Mouse (Mus musculus): ENCODE measurements around the gene Ccm2. TPM values are rescaled to one million over a fixed set of nuclear protein-coding genes. Genes with fewer than 3 reads are reported as not detected.
"Not testable (repeated sequence)": the region's sequence is repeated elsewhere in the genome, so short reads cannot be mapped to it uniquely, and the experiment has no call there.

Gene Ccm2
- 148 to 199 TPM (median 172 TPM) in 3 replicates for total RNA-seq (2017)

GRCm38 (mm10) chr11:6546205-6547013 is at the start of gene Ccm2:
Gene Ccm2, plus strand, starts transcription at chr11:6546887.
- ATAC-seq (replicated peaks; ENCODE audit: insufficient number of reproducible peaks, low FRiP score, low TSS enrichment, poor library complexity, severe bottlenecking), result peak; percentile 75

DNA sequence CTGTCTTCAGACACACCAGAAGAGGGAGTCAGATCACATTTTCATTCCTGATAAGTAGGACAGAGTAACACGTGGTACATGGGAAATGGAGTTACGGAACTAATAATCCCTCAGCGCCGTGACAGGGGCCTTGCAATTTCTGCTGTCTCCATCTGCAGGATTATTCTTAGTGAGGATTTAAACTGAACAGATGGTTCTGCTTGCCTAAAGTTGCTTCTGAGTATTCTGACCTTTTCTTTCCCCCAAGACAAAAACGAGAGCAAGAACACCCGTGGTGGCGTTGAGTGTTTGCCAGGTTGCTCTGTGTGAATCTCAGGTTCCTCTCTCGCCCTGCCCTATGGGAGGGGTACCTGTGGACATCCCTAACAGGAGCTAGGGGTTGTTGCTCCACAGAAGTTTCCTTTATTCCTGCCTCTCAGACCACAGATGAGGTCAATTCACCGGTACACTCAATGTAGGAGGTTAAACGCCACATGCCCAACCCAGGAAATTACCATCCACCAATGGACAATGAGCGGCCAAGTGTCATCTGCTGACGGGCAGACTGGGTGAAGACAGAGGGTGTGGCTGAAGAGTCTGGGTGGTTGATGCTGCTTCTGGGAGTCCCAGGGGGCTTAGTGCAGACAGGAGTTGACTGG is 49.3 kb upstream of the Ccm2 start:
- peak; percentile 92 for ATAC-seq (replicated peaks; ENCODE audit: insufficient number of reproducible peaks, low FRiP score, low TSS enrichment, poor library complexity, severe bottlenecking)

GRCm38 (mm10) chr11:6502506-6502905 is 44.2 kb upstream of the Ccm2 start:
- no peak for ATAC-seq (replicated peaks; ENCODE audit: insufficient number of reproducible peaks, low FRiP score, low TSS enrichment, poor library complexity, severe bottlenecking)

DNA sequence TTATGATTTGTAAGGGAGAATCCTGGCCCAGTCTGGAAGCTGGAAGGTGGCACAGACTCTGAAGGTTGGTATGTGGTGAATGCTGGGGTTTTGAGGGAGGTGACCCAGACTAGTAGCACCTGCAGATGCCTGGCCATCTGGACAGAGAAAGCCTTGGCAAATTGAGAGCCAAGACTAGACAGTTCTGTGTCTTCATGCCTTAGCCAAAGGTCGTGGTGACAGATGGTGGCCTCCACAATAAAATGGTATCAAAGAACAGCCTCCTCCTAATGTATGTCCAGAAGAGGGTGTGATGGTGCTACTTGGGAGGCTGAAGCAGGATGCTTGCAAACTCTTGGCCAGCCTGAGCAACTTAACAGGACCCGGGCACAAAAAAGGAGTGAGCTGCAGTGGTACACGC is 42.5 kb upstream of the Ccm2 start:
- ATAC-seq (replicated peaks; ENCODE audit: insufficient number of reproducible peaks, low FRiP score, low TSS enrichment, poor library complexity, severe bottlenecking), result no peak

DNA sequence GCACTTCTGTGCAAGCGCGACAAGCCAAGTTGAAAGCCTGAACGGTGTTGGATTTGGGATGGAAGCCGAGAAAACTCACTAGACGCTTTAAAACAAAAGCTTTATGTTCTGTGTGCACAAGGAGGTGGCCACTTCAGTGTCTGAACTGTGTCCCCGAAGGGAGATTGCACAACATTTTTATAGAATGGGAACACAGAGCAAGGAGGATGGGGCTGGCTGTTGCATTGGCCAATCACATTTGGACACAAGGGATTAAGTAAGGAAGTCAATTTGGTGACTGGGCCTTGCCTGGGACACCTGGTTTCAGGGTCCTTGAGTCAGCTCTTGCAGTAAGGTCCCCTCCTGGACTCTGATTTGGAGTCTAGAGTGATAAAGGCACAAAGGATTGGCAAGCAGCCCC is 42.0 kb upstream of the Ccm2 start:
- ATAC-seq (replicated peaks; ENCODE audit: insufficient number of reproducible peaks, low FRiP score, low TSS enrichment, poor library complexity, severe bottlenecking), result peak; percentile 27; the same call in 1 of the 2 replicates

DNA sequence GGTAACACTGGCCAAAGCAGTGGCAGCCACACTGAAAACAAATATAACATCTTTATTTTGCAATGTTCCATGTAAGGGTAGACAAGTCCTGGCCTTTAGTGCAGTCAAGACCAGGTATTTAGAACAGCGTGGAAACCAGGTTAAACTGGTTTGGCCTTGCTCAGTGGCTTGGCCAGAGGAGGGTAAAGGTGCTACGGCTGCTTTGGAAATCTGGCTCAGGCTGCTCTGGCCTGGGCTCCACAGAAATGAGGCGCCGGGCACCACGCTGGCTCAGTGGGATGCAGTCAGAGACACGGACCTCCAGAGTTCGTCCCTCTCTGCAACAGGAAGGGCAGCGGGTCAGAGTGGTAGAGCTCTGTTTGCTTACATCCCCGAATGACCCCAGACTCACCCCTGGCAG is 40.2 kb upstream of the Ccm2 start:
- no peak for ATAC-seq (replicated peaks; ENCODE audit: insufficient number of reproducible peaks, low FRiP score, low TSS enrichment, poor library complexity, severe bottlenecking)

DNA sequence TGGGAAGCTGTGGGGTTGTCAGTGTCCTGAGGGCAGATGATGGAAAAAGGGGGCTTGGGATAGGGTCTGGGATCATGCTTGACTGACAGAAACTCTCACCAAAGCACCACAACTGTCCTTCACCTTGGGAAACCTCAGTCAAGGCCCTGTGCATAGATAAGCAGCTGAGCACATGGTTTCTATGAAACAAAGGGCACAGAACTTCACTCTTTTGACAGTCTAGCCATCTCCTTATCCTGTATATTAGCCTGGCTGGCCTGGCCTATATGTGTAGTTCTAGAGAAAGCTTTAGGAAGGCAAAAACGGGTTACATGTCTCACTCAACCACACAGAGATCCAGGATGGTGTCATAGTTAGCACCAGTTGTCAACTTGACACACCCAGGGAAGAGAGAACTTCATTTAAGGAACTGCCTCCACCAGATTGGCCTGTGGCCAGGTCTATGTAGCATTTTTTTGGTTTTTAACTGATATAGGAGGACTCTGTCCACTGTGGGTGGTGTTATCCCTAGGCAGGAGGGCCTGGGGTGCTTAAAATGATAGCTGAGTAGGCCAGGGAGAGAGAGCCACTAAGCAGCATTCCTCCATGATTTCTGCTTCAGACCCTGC is 38.3 kb upstream of the Ccm2 start:
- ATAC-seq (replicated peaks; ENCODE audit: insufficient number of reproducible peaks, low FRiP score, low TSS enrichment, poor library complexity, severe bottlenecking), result peak; percentile 52

- ATAC-seq (replicated peaks; ENCODE audit: insufficient number of reproducible peaks, low FRiP score, low TSS enrichment, poor library complexity, severe bottlenecking), result no peak
Measured at GRCm38 (mm10) chr11:6514837-6515236, 31.9 kb upstream of the Ccm2 start.

GRCm38 (mm10) chr11:6519491-6520033 is 27.1 kb upstream of the Ccm2 start:
- ATAC-seq (replicated peaks; ENCODE audit: insufficient number of reproducible peaks, low FRiP score, low TSS enrichment, poor library complexity, severe bottlenecking), result peak; percentile 54

DNA sequence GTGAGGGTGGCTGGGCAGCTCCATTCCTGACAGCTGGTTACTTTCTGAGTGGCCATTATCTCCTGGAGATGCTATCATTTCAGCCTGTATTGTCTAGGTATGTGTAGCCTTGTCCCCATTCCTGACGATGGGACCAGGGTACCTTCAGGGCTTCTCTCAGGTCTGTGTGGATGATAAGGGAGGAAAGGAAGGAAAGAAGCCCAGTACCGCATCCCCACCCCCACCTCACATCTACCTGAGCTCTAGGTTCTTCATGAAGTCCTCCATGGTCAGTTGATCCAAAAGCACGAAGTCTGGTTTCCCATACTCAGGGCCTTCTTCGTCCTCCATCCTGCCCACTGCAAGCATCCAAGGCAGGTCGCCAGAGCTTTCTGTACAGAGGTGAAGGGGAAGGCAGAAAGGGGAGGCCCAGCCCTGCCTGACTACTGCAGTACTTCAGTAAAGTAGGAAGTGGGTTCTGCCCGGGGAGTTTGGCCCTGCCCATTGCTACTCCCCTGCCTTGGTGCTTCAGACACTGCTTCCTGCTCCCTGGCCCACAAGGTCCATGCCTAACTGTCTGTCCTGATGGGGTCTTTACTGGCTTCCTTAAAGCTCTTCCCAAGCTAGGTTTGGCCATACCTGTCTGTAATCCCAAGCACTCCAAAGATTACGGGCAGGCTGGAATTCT is 26.0 kb upstream of the Ccm2 start, which contains the start of gene Myo1g:
Gene Myo1g (minus strand): TSS at position 459 of the 667 bp plus-strand sequence.
- peak; percentile 60 for ATAC-seq (replicated peaks; ENCODE audit: insufficient number of reproducible peaks, low FRiP score, low TSS enrichment, poor library complexity, severe bottlenecking)

- ATAC-seq (replicated peaks; ENCODE audit: insufficient number of reproducible peaks, low FRiP score, low TSS enrichment, poor library complexity, severe bottlenecking), result peak; percentile 28
Measured at GRCm38 (mm10) chr11:6522782-6523525, 23.7 kb upstream of the Ccm2 start.

DNA sequence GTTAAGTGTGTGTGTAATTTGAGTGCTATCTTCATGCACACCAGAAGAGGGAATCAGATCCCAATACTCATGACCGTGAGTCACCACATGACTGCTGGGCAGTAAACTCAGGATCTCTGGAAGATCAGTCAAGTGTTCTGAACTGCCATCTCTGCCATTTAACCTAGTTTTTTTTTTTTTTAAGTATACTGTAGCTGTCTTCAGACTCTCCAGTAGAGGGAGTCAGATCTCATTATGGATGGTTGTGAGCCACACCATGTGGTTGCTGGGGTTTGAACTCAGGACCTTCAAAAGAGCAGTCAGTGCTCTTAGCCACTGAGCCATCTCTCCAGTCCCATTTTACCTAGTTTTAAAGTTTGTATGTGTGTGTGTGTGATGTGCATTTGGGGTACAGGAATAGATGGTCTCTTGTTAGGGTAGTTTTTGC is 23.0 kb upstream of the Ccm2 start:
- ATAC-seq (replicated peaks; ENCODE audit: insufficient number of reproducible peaks, low FRiP score, low TSS enrichment, poor library complexity, severe bottlenecking), result no peak

- no peak for ATAC-seq (replicated peaks; ENCODE audit: insufficient number of reproducible peaks, low FRiP score, low TSS enrichment, poor library complexity, severe bottlenecking)
Measured at GRCm38 (mm10) chr11:6524165-6524879, 22.4 kb upstream of the Ccm2 start.

DNA sequence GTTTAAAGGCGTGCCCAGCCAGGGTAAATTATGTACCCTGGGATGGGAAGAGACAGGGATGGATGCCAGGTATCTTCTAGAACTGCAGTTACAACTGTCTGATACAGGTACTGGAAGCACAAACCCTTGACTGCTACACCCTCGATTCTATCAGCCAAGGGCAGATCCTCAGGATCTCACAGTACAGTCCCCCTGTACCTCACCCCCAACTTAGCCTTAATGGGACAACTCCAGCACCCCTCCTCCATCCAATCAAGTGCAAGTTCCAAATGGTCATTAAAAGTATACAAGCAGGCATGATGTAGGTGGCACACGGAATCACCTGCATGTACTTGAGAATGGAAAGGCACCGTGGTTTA is 21.8 kb upstream of the Ccm2 start:
- ATAC-seq (replicated peaks; ENCODE audit: insufficient number of reproducible peaks, low FRiP score, low TSS enrichment, poor library complexity, severe bottlenecking), result no peak

- no peak for ATAC-seq (replicated peaks; ENCODE audit: insufficient number of reproducible peaks, low FRiP score, low TSS enrichment, poor library complexity, severe bottlenecking)
Measured at GRCm38 (mm10) chr11:6525241-6525640, 21.4 kb upstream of the Ccm2 start.

DNA sequence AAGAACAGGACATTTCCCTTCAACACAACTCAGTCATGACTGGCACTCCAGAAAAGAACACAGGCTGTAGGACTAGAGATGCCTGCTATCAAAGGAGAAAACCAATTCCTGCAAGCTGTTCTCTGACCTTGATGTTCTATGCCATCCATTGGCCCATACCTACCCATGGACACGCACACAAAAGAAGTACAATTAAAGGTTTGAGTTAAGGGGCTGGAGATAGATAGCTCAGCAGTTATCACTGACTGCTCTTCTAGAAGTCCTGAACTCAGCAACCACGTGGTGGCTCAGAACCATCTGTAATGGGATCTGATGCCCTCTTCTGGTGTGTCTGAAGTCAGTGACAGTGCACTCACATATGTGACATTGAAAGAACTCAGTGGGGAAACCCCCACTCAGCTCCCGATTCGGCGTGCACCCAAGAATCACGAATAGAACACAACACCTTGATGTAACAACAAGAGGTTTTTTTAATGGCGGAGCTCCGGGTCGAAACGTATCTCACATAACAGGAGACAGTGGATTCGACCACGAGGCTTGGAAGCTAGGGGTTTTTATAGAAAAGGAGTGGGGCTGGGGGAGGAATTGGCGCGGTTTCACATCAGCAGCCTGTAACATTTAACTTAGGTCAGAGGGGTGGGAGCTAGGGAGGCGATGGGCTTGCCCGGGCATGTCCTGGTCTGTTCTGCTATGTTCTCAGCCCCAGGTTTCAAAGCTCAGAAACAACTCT is 20.0 kb upstream of the Ccm2 start:
- not testable (repeated sequence) for ATAC-seq (replicated peaks; ENCODE audit: insufficient number of reproducible peaks, low FRiP score, low TSS enrichment, poor library complexity, severe bottlenecking)
